Mouse (Mus musculus): ENCODE data around the gene Ppp1r10.

The Ppp1r10 gene

GRCm38 (mm10) chr17:35903343-35903991 lies 12.8 kb upstream of the Ppp1r10 start:
- DNase-seq (ENCODE audit: inconsistent ontology term): peak; percentile 77

GRCm38 (mm10) chr17:35903992-35904355 lies 12.3 kb upstream of the Ppp1r10 start:
- no peak for DNase-seq (ENCODE audit: inconsistent ontology term)

DNA sequence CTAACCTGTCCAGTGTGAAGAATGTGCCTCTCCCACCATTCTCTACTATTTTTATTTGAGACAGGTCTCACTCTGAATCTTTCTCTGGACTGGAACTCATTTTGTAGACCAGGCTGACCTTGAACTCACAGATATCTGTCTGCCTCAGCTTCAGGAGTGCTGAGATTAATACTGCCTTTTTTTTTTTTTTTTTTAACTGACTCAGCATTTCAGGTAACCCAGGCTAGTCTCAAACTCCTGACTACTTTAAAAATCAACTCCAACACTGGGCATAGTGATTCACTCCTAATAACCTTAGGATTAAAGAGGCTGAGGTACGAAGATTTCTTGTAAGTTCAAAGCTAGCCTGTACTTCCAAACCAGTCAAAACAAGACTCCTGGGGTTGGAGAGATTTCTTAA lies 10.6 kb upstream of the Ppp1r10 start:
- DNase-seq (ENCODE audit: inconsistent ontology term): no peak

DNA sequence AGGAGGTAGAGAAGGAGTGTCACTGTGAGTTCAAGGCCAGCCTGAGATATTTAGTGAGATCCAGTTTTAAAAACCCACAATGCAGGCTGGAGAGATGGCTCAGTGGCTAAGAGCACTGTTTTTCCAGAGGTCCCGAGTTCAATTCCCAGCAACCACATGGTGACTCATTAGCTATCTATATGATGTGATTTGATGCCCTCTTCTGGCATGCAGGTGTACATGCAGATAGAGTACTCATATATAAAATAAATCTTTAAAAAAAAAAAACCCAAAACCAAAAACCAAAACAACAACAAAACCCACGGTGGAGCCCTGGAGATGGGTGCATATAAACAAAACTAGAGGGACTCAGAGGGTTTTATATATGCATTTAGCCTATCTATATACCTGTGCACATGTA lies 8.6 kb upstream of the Ppp1r10 start:
- DNase-seq (ENCODE audit: inconsistent ontology term): no peak

DNA sequence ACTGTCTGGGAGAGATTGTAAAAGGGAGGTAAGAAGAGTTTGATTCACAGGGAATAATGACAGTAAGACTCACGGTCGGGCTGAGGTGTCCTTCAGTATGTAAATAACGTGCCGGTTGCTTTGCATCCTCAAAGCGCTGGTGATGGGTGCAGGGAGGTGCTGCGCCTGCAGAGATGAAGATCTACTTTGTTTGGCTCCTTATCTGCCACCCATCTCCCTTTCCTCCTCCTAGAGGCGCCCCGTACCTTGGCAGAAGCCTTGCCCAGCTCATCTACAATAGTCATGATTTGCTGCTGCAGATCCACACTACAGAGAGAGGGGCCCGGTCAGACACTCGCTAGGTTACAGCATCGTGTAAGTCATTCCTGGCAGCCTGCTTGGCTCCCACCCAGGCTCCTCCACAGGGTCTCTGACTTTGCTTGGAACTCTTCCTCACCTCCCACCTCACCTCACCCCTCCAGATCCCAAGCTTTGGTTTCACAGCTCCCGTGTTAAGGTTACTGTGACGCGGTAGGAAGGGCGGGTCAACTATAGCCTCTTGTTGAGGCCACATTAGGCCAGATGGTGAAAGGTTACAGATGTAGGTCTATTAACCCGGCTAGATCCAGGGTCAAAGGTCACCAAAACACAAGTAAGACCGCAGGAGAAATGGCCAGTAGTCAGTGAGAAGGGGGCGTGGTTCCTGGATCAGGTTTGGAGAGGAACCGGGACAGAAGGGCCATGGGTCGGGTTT lies 6.9 kb upstream of the Ppp1r10 start:
- DNase-seq (ENCODE audit: inconsistent ontology term): no peak

DNA sequence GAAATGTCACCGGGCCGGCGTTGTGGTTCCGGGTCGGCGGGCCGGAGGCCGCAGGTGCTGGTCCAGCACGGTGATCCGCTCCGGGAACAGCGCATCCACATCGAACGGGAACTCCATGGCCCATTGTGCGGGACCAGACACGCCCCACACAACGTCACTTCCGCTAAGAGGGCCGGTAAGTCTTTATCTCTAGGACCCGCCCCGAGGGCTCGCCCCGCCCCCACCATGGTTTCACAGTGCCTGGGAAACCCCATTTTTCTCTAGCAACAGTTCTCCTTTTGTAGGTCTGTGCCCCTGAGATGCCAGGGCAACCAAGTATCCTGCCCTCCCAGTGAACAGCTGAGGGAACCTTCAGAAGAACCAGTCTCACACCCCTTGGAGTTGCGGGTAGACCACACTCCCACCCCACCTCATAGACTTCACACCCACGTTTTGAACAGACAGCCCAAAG lies 6.3 kb upstream of the Ppp1r10 start, which contains the start of gene Atat1:
Atat1 (minus strand) TSS at position 157 of the 451 bp plus-strand sequence.
- DNase-seq (ENCODE audit: inconsistent ontology term): peak; percentile 95

DNA sequence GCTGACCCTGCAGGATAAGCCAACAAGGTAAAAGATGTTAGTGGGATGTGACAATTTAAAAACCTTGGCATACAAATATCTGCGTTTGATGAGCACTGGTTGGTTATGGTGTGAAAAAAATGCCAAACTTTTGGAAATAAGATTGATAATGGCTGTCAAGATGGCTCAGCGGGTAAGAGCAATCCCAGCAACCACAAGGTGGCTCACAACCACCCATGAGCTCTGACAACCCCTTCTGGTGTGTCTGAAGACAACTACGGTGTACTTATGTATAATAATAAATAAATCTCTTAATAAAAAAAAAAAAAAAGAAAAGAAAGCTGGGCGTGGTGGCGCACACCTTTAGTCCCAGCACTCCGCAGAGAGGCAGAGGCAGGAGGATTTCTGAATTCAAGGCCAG lies 1.3 kb upstream of the Ppp1r10 start:
- DNase-seq (ENCODE audit: inconsistent ontology term): no peak

DNA sequence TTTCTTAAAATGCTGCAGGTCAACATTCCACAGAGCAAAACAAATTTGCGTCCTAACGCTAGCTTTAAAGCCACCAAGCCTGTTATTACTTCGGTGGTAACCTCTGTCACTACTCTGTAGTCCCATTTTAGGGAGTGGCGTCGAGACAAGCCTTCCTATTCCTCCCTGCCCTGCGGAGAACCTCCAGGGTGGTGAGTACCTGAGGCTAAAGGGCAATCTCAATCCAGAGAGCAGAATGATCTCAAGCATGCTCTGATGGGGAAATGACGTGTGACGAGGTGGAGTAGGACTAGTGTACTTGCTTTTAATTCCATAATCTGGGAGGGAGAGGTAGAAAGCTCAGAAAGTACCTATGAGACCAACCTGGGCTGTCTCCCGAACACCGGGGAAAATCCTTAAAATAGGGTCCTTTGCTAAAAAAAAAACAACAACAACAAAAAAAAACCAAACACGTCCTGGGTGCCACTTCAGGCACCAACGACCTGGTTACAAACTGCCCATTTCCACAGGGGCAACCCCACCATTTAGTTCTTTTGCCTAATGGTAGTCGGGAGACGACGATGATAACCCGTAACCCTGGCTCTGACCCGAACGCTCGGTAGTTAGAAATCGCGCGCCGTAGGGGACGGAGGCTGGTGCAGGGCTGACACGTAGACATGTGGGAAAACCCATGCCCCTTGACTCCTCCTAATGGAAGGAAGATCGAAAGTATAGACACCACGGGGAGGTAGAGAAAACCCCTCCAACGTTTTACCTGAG lies 517 bp upstream of the Ppp1r10 start:
- no peak for DNase-seq (ENCODE audit: inconsistent ontology term)

- DNase-seq (ENCODE audit: inconsistent ontology term): no peak
Measured at GRCm38 (mm10) chr17:35917143-35917462, 869 bp downstream of the Ppp1r10 start.

- no peak for DNase-seq (ENCODE audit: inconsistent ontology term)
Measured at GRCm38 (mm10) chr17:35917463-35918251, 1.4 kb downstream of the Ppp1r10 start.

GRCm38 (mm10) chr17:35918276-35919059 lies 2.2 kb downstream of the Ppp1r10 start:
- DNase-seq (ENCODE audit: inconsistent ontology term): peak; percentile 60

DNA sequence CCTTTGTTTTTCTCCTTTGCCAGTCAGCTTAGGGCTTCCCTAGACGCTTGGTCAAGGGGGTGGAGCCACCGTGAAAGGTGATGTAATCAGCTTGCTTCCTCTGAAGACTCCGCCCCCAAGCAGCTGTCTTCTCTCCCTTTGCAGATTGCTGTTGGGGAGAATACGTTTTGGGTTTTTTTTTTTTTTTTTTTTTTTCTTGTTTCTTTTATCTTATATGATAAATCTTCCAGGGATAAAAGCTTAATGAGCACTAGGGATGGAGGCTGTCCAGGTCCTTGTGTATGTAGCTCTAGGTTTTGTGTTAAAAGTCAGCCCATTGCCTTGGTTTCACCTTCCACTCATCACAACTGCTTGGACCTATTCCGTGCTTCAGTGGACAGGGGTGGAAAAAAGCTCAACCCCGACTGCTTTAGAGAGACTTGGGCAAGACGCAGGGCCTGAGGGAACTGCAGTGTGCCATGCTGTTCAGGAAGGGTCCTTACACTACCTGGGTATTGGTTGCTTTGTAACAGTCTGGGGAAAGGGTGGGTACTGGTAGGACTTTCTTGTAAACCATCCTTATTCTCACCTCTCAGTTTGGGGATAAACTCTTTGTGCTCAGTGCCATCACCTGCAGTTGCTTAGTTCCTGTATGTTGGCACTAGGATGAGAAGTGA lies 3.0 kb downstream of the Ppp1r10 start:
- peak; percentile 94 for DNase-seq (ENCODE audit: inconsistent ontology term)

DNA sequence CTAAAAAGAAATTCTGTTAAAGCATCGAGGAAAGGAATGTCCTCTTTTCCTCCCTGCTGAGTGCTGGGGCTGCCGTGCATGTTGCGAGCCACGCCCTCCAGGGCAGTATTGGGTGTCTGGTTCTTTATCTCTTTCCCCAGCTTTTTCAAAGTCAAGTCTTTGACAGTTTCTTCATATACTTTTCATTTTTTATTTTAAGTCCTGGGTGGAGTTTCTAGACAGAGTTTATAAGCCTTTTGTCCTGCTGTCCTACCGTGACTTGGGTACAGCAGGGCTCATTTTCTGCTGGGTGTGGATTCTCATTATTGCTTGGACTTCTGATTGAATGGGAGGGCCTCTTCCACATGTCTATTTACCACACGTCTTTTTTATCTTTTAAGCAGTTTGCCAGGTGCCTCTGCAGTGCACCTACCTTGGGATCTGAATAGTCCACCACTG lies 3.6 kb downstream of the Ppp1r10 start:
- no peak for DNase-seq (ENCODE audit: inconsistent ontology term)

GRCm38 (mm10) chr17:35920384-35920783 lies 4.2 kb downstream of the Ppp1r10 start:
- DNase-seq (ENCODE audit: inconsistent ontology term): no peak

- peak; percentile 48 for DNase-seq (ENCODE audit: inconsistent ontology term)
Measured at GRCm38 (mm10) chr17:35920862-35921562, 4.8 kb downstream of the Ppp1r10 start.

DNA sequence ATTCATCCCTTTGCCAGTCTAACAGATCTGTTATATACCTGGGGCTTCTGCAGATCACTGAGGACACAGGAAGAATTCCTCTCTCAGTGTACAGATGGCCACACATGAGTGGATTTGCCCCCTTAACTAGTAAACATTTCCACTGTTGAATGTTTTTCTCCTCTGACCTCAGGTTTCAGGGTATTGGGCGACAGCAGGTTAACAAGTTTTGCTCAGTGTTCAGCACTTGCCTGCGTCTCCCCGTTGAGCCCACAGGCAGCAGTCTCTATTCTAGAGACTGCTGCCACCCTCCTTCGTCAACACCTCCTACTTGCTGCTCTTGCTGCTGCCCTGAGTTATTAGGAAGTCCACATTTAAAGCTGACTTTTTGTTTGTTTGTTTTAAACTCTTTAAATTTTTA lies 5.5 kb downstream of the Ppp1r10 start:
- no peak for DNase-seq (ENCODE audit: inconsistent ontology term)

GRCm38 (mm10) chr17:35922566-35922965 lies 6.3 kb downstream of the Ppp1r10 start:
- DNase-seq (ENCODE audit: inconsistent ontology term): no peak

DNA sequence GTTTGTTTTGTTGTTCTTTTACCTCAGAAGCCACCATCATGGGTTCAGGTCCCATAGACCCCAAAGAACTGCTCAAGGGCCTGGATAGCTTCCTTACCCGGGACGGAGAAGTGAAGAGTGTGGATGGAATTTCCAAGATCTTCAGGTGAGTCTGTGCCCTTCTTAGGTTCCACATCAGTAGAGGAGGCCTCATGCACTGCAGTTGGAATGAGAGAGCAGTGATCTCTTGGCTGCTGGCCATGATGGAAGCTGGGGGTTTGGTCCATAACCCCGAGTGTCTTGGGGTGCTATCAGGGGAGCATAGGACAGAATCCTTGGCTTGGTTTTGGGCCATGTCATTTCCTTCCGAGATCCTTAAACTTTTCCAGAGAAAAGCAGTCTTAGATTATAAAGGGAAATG lies 7.0 kb downstream of the Ppp1r10 start:
- no peak for DNase-seq (ENCODE audit: inconsistent ontology term)

GRCm38 (mm10) chr17:35927471-35927870 lies 11.2 kb downstream of the Ppp1r10 start:
- DNase-seq (ENCODE audit: inconsistent ontology term): no peak

DNA sequence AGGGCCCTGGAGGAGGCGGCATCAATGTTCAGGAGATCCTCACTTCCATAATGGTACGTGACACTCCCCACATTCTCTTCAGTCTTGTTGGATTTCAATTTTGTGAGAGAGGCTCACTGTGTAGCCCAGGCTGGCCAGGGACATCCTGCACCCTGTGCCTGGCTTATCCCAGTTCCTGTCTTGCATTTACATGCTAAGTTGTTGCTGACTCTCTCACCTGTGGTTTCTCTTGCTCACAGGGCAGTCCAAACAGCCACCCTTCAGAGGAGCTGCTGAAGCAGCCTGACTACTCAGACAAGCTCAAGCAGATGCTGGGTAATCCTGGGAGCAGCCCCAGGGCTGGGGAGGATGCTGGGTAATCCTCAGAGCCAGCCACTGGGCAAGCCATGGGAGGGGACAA lies 13.3 kb downstream of the Ppp1r10 start:
- no peak for DNase-seq (ENCODE audit: inconsistent ontology term)
